Mouse (Mus musculus) kidney, adult 9 months (tissue): Measurements from ENCODE around the gene Plekhg5.

Experiments
- DNase-seq: peaks from one replicate; pipeline ENCODE4 v3.0.0; 2022

Gene Plekhg5

DNA sequence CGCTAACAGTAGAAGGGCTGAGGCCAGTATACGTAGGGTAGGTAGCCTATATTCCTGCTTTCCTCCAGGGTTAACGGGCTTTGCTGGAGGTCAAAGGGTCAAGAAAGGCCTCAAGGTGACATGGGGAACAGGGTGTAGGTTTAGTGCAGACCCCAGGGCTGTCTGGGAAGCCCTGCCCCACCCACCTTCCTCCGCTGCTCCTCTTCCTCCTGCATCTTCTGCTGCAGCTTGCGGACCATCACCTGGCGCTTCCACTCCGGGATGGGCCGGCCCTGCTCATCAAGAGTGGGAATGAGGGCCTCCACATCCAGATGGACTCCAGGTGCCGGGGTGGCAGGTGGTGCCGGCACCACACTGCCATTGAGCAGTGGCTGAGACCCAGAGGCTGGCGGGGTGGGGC, 55.6 kb downstream of the Plekhg5 start:
- no peak for DNase-seq

DNA sequence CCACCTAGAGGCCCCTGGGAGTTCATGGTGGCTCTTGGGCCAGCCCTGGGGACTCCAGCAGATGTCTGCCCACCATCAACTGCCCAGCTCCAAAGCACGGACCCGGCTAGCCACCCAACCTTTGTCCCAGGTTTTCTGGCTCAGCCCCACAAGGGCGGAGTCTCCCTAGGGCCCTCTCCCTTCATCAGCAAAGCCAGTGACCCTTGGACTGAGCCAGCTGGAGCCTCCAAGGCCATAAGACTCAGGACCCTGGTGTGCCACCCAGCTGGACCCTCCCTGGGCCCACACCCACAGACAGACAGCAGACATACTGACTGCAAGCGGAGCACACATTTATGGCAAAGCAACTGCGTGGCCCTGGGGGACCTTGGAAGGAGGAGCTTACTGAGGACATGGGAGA, 56.5 kb downstream of the Plekhg5 start:
- DNase-seq: peak; percentile 92

DNA sequence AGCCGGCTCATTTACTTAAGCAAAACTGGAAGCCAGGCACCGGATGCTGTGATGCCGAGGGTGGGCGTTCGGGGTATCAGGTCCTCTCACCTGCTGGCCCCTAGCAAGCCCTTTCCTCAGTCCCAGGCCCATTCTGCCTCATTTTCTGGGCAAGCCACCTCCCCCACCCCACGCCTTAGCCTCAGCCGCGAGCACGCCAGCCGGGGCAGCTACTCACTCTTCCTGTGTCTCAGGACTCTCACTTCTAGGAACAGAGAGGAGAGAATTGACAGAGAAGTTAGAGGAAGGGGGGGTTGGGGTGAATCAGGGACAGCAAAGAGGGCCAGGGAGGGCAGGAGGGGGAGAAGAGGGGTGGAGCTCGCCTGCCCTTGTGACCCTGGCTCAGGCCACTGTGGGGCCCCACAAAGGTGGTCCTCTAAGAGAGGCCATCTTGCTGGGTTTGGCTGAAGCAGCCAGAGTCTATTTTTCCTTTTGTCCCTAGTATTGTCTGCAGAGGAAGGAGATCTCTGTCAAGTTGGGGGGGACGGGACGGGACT, 57.2 kb downstream of the Plekhg5 start:
- no peak for DNase-seq

DNA sequence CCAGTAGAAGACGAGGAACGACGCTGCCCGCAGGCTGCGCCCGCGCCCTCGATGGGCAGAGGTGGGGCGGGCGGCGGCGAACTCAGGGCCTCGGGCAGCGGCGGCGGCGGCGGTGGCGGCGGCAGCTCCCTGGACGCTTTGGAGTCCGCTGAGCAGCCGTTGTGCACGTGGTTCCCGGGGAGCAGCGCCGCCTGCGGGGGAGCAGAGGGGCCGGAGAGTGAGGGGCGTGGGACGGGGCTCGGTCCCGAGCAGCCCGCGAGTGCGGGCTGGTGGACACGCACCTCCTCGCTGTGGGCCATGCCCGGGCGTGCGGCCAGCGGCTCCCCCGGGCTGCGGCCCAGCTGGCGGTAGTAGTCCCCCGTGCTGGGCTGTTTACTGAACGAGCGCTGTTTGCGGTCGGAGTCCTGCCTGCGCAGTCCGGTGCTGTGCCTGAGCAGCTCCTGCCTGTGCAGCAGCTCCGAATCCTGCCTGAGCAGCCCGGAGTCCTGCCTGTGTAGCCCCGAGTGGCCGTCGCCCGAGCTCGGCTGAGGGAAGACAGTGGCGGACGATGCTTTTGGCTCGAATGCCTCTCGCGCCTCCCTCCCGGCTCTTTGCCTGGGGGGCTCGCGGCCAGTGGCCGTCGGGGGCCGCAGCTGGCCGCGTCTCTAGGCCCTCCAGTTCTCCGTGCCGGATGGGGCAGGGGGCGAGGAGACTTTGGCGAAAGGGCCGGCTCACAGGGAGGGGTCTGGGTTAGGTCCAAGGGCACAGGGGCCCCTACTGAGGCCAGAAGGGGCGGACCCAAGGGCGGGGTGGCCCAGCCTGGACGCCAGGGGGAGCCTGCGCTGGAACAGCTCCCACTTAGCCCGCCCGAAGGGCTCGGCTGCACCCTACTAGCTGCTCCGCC, 58.7 kb downstream of the Plekhg5 start:
- DNase-seq: peak; percentile 80

DNA sequence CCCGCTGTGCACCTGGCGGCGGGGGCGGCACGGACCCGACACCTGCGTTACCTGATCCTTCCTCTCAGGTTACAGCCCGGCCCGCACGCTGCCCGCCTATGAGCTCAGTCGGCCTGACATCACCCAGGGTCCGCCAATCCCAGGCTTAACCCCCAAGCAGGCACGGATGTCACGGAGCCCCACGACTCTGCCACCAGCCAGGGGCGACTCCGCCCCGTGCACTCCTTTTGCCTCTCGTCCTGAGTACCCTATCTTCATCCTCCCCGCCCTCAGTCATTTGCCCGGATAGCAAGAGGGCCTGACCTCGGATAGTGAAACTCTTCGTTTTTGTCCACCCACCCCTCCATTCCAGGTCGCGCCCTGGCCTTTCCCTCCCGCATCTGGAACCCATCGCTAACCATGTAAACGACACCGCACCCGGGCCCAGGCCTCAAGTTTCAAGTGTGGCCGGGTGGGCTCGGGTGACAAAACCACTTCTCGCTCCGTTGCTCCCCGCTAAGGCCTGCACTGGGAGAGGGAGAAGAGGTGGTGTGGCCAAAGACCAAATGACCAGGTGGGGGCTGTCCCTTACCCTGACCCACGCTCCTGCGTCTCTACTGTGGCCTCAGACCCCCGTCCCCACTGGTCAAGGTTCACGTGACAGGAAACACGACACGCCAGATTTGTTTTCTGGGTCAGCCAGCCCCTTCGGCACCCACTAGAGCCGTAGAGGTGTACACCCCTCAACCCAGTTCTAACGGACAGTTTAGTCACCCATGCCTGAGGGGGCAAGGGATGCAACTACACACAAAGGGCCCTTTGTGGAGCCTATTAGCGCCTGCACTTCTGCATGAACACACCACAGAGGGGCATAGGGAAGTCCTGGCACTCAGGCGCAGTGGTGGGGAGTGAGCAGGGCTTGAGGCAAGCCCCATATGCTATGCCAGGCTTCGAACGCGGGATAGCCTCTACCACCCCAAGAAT, 59.8 kb downstream of the Plekhg5 start:
- no peak for DNase-seq

DNA sequence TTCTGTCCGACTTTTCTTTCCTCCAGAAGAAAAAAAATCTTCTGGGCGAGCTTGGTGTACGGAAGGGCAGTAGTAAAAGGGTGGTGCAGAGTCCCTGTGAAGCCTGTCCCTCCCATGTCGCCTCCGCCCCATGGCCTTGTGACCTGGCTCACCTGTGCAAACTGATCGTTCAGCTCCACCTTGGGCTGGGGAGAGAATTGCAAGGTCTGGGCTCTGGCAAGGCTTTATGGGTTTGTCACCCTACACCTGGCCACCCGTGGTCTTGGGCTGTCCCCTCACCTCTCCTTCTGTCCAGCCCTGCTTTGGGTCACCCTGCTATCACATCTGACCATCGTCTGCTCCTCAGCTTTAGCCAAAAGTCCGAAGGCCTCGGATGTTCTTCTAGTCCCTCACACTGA, 60.5 kb downstream of the Plekhg5 start:
- no peak for DNase-seq

DNA sequence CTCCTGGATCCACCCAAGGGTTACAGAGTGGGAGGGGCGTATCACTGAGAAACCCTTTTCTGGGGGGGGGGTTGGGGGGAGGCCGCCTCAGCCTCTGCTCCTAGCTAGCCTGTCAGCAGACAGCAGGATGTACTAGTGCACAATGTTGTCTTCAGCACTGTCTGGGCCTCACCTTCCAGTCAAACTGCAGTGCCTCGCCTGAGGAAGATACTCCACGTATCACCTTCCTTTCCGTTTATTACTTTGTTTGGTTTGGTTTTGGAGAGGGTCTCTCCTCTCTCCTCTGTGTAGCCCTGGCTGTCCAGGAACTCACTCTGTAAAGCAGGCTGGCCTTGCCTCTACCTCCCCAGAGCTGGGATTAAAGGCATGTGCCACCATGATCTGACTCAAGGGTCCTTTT, 60.9 kb downstream of the Plekhg5 start:
- no peak for DNase-seq

DNA sequence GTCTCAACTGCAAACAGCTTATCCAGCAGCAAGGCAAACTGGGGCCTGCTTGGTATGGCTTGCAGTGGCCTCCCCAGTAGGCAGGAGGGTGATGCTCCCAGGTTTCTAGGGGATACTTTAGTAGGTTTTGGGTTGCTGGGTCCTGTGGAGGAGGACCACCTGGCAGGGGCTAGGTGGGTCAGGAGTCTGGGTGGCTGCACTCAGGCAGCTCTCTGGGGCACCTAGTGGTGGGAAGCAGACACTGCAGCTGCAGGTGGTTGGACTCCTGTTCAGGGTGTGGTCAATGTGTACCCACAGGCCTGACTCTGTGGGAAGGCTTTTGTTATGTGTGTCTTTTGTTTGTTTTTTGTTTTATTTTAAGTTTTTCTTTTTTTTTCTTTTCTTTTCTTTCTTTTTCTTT, 62.2 kb downstream of the Plekhg5 start:
- peak; percentile 79 for DNase-seq

DNA sequence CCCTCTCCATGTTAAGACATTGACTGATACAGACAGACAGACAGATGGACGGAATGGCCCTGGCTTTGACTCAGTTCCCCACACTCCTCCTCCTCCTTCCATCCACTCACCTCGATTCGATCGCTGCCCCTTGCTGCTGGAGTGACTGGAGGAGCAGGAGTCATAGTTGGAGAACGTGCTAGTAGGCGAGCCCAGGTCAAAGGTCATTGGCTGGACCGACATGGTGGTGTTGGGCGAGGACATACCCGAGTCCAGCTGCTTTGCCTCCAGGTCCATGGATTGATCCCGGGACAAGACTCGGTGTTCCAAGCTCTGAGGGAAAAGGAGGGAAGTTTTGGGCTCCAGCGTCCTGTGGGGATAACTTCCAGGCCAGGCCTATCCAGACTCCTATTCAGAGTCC, 63.1 kb downstream of the Plekhg5 start:
- DNase-seq: peak; percentile 63

DNA sequence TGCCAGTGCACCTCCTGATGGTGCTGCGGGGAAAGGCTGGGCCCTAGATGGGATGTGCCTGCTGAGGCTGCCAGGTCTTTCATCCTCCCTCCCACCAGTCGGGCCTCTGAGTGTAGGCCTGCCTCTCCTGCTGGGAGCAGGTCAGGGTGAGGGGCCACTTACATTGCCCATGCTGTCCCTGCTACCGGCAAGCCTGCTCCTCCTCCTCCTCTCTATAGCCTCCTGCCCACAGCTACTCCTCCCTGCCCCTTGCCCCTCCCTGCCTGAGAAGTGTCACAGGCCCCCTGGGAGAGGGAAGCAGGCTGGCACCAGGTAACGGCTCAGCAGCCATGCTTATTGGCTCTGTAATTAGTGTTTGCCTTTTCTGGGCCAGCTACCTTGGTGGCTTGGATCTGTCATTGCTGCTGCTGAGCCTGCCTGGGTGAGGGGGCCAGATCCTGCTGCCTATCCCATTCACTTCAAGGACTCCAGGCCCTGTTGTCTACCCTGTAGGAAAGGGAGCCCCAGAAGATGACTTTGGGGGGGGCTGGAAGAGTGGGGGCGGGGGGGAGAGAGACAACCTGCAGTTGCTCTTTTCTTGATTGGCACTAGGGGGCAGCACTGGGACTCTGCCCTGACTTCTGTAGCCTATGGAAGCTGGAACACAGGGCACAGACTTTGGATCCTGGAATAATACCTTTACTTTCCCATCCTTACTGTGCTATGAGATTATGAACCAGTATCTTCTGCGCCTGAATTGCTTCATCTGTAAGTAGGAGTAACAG, 64.0 kb downstream of the Plekhg5 start:
- DNase-seq: no peak

DNA sequence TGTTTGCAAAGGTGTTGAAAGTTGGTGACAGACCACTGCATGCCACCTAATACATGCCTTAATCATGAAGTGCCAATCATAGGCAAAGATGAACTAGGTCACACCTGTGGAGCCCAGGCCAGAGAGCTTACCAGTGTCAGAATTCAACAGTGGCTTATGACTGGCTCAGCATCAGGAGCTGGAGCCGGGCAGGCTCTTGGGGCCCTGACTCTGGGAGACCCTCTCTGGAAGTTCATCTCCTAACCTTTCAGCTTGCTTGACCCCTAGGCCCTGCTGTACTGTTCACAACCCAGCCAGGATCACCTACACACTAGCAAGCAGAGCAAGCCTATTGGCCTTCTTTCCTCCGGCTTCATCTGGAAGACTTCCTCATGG, 64.6 kb downstream of the Plekhg5 start:
- DNase-seq: no peak

DNA sequence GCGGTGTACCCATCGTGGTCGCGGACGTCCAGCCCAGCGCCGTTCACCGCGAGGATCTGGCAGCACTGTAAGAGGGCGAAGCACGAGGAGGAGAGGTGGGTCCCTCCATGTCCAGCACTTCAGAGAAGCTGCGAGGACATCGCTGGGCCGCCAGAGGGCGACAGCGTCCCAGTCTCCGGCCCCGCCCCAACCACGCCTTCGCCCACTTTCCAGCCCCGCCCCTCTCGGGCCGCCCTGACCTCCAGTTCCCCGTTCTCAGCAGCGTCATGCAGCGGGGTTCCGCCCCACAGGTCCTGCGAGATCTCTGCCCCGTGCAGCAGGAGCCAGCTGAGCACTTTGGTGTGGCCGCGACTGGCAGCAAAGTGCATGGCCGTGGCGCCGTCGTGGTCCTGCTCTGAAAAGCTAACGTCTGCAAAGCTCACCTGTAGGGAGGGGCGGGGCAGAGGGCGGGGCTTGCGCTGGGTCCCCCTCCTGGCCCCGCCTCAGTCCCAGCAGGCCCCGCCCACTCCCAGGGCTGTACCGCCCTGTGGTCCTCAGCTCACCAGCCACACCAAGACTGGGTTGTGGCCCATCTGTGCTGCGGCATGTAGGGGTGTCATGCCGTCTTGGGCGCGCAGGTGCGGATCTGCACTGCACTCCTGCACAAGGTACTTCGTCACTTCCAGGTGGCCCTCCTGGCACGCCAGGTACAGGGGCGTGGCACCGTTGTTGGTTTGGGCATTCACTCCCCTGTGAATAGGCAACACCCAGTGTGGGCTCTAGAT, 66.4 kb downstream of the Plekhg5 start:
- DNase-seq: peak; percentile 93

DNA sequence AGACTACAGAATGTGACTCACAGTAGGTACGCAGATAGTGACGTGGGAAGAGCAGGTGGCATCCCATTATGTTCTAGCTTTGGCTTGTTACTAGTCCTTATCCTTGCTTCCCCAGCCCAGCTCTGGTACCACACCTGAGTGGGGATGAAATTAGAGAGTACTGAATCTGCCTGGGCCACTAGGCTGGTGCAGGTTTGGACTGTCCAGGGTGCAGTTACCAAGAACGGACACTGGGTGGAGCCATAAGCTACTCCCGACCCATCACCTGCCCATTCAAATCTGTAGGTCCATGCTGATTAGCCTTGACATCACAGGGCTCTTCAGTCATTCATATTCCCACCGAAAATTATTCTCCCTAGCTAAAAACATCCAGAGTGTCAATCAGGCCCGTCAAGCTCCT, 68.1 kb downstream of the Plekhg5 start:
- DNase-seq: peak; percentile 78

DNA sequence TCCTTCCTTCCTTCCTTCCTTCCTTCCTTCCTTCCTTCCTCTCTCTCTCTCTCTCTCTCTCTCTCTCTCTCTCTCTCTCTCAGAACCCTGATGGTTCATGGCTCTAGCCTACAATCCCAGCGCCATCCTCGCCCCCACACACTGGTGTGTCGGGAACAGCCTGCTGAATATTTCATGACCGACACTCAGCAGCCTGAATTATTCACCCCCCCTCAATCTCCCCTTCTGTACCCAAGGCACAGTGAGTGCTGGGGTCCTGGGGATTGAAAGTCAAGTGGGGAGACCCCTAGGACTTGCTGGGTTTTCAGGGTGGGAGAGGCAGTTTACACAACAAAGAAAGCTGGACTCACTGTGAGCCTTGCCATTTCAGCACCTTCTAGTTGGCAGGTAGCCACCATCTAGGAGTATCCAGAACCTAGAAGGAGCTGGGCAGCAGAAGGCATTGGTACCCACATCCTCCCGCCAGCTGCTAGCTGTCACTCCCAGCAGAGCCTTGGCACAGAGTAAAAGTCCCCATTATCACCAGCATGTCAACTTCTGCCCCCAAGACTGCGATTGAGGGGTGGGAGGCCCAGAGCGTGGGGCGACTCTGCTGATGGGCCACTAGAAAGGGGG, 69.3 kb downstream of the Plekhg5 start:
- no peak for DNase-seq

DNA sequence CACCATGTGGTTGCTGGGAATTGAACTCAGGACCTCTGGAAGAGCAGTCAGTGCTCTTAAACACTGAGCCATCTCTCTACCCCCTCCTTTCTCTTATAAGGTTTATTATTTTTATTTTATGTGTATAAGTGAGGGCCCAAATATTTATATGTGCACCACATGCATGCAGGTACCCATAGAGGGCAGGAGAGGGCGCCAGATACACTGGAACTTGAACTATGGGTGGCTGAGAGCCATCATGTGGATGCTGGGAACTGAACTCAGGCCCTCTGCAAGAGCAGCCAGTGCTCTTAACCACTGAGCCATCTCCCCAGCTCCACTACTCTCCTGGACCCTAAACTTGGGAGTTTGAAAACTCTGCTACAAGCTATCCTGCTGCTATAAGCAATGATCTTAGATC, 71.3 kb downstream of the Plekhg5 start:
- DNase-seq: no peak

DNA sequence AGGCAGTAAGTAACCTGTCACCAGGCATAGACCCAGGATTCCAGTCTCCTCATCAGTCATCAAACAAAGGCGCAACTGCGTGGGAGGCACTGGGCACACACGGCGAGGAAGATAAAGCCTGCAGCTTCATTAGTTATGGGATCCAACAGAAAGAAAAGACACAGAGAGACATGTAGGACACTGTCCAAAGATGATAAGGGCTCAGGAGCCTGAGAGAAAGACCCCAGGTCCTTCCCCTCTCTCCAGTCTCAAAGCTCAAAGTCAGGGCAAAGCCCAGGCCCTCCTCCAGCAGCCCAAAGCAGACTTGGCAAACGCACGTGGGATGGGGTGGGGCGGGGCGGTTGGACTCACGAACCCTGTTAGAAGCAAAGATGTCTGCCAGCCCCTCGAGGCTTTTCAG, 73.2 kb downstream of the Plekhg5 start:
- DNase-seq: no peak

DNA sequence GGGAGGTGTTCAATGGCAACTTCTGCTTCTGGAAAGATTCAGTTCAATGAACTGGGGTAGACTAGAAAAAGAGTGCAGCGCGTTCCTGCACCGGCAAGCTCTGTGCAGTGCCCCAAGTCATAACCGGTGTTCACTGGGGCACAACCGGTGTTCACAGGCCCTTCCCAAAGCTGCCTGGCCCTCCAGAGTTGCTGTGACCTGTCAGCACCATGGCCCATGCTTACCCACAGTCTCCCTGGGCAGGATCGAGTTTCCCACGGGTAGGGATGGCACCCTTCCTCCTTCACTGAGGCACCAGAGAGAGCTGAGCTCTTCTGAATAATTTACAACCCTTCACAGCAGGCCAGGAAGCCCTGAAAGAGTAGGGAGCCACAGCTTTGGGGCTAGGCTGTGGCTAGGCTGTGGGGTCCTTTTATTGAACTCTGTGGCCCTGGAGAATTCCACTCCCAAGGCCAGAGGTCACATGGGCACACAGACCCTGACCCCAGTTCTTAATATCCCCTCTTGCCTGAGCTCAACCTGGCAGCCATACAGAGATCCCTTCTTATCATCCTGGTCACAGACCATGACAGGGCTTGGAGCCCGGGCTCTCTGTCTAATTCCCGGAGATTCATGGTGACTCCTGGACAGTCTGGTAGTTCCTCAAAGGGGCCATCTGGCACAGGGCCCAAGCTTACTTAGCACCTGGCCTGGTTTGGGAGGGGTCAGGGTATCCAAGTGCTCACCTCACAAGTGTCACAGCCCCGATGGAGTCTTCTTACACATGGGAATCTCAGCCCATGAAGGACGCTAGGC, 73.9 kb downstream of the Plekhg5 start:
- no peak for DNase-seq

DNA sequence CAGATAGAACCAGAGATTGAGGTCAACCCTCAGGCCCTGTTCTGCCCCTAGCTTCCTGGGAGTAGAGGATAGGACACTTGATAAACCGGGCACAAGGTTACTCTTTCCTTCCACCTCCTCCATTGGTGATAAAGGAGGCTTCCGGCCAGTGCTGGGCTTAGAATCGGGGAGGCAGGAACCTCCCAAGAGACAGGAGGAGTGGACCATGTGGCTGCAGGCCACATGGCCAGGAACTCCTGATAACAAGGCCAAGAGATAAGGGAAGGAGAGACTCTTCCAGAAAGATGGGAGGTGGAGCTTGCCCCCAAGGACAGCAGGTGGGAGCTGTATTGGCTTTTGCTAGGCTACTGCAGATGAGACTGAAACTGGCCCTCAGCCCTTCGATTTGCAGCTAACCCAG, 78.2 kb downstream of the Plekhg5 start:
- DNase-seq: no peak

DNA sequence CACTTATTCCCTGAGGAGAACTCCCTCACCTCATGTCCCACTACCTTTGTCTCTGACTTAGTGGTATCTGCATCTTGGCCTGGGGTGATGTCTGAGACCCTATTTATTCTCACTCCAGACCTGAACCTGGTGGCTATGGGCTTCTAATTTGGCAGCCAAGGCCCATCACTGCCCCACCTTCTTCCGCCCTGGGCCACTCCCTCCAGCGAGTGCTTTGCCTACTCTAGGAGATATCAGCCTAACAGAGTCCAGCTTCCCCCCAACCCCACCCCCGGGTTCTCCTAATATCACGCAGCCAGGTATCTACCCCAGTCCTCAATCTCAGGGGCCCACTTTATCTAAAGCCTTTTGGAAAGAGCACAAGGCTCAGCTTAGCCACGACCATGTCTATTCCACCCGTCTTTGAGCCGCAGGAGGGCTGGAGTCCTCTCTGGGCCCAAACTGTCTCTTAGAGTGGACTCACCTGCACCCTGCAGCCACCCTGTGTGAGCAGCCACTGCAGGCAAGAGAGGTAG, 79.2 kb downstream of the Plekhg5 start:
- DNase-seq: no peak

DNA sequence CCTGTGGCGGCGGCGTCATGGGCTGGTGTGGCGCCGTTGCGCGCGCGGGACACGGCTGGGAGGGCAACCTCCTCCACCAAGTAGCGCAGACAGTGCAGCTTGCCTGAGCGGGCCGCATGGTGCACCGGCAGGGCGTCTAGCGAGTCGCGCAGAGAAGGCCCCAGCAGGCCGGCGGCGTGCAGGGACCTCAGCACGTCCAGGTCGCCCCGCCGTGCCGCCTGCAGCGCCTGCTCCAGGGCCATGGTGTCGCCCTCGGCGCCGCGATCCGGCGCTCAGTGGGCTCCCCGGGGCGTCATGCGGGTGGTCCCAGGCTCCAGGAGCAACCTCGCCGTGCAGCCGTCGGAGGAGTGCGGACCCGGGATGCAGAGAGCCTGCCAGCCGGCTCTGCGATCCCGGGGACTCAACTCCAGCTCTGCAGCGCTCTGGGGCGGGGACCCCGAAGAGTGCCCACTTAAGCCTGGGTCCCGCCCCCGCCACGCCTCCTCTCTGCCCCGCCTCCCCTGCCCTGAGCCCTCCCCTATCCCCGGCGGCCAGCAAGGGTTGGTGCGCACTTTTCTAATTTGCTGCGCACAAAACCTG, 79.8 kb downstream of the Plekhg5 start, which contains the start of gene Espn:
Espn (minus strand) TSS at position 406 of the 579 bp plus-strand sequence.
- peak; percentile 48 for DNase-seq
